8 mouse cellular contexts compared by ENCODE assay signal in the genomic region with DNA sequence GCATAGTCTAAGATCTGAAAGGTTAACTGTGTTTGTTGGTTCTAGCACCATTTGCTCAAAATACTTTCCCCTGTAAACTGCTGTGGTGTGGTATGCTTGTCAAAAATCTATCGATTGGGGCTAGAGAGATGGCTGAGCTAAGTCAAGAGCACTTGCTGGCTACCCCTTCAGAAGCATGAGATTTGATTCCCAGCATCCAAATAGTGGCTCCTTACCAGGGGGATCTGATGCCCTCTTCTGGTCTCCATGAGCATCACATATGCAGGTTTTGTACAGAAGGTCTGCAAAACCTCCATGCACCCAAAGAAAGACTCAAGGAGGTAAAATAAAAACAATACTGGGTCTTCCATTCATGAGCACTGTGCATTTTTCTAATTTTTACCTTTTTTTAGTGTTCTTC. TPM values are rescaled to one million over a fixed set of nuclear protein-coding genes. Genes with fewer than 3 reads are reported as not detected.
DNase-seq lines count a peak whose midpoint lies in the region; ATAC-seq and TF ChIP-seq lines count a peak whose summit lies in the region.
"Had no signal": no experiment of that assay in that cellular context is flagged by ENCODE, and none has a peak within 500 bp of the region (broad histone marks: within the 10 kb centered on the region; RNA-seq: fewer than 3 reads in every experiment).

No protein-coding gene starts in this region.

- 34% methylated on average over 1 of the region's 1 CpGs for WGBS in stomach, postnatal 0 days

- no peak overlapping the region for H3K4me2 ChIP-seq in stomach, postnatal 0 days (replicated peaks; ENCODE audit: low read depth)

- intact Hi-C loops in left cerebral cortex, postnatal 25 days (cut with DNase I) = loop anchor here (5.0 kb wide), 1 partner anchor 164 kb away; a partner anchor contains a TSS

- no peak overlapping the region for H3K4me3 ChIP-seq in MEL (ENCODE audit: control insufficient read depth in 1 of 2, insufficient read depth in 1 of 2, low read depth in 2 of 2, low read length in 2 of 2)
- H3K4me3 ChIP-seq in stomach, postnatal 0 days (ENCODE audit: low read depth, low read length) = no peak overlapping the region

- H3K9ac ChIP-seq in MEL (ENCODE audit: control insufficient read depth, low read depth, low read length, poor library complexity, severe bottlenecking) = no peak overlapping the region
- no peak overlapping the region for H3K9ac ChIP-seq in stomach, postnatal 0 days (ENCODE audit: low read length)

- no peak for TF ChIP-seq POLR2A in MEL (IDR thresholded peaks at IDR 0.05; ENCODE audit: control insufficient read depth in 1 of 2, insufficient read depth in 1 of 2, low read depth in 1 of 2, low read length in 2 of 2, poor library complexity in 1 of 2)

- peak; percentile 58 for TF ChIP-seq RAD21 in MEL (IDR thresholded peaks at IDR 0.05; ENCODE audit: low read depth, low read length)

- H3K9me3 ChIP-seq in MEL (replicated peaks; ENCODE audit: insufficient read depth, low read length) = no peaks in the 10 kb centered on the region
- no peaks in the 10 kb centered on the region for H3K9me3 ChIP-seq in stomach, postnatal 0 days (ENCODE audit: control insufficient read depth, low read length)
- H3K9me3 ChIP-seq: lung, embryonic 15.5 days had no signal

- H3K27ac ChIP-seq in MEL (ENCODE audit: control insufficient read depth, low read depth, low read length) = no peak overlapping the region
- no peak overlapping the region for H3K27ac ChIP-seq in stomach, postnatal 0 days (replicated peaks)

- H3K4me1 ChIP-seq in MEL (ENCODE audit: control insufficient read depth in 1 of 2, insufficient read depth in 2 of 2, low read length in 2 of 2) = peaks cover 3 to 12% of the 10 kb centered on the region in 2 experiments; a peak in 2 of 4 replicates
- no peaks in the 10 kb centered on the region for H3K4me1 ChIP-seq in stomach, postnatal 0 days (replicated peaks; ENCODE audit: control insufficient read depth, insufficient read depth)

- H3K27me3 ChIP-seq in MEL (ENCODE audit: control insufficient read depth in 1 of 2, insufficient read depth in 2 of 2, low read length in 2 of 2) = no peaks in the 10 kb centered on the region
- H3K27me3 ChIP-seq in stomach, postnatal 0 days (ENCODE audit: control insufficient read depth, insufficient read depth, low read length) = no peaks in the 10 kb centered on the region
- H3K27me3 ChIP-seq: lung, embryonic 15.5 days had no signal

- peaks cover 29% of the 10 kb centered on the region for H3K79me2 ChIP-seq in MEL (ENCODE audit: control insufficient read depth, insufficient read depth, low read length, poor library complexity)

- DNase-seq in left cerebral cortex, adult 11 months (ENCODE audit: low spot score) = peak; percentile 42
- no peak for DNase-seq in left cerebral cortex, adult 8-10 months (ENCODE audit: low spot score in 2 of 2)
- DNase-seq in MEL (ENCODE audit: low read depth, low spot score) = peak; percentile 88
- DNase-seq in brain, adult 2 months (ENCODE audit: low read depth, low spot score) = peak; percentile 85
- peak; percentile 60 for DNase-seq in fibroblast of lung, adult 2 months (ENCODE audit: low read depth)
- DNase-seq in left cerebral cortex, postnatal 25 days (ENCODE audit: low spot score in 2 of 2) = peak; percentile 32 to 65
- peak; percentile 45 for DNase-seq in stomach, postnatal 0 days (ENCODE audit: low spot score)

- no peak for TF ChIP-seq EP300 in MEL (IDR thresholded peaks at IDR 0.05; ENCODE audit: low read depth in 1 of 2, low read length in 2 of 2)
- TF ChIP-seq EP300 in stomach, postnatal 0 days (optimal IDR thresholded peaks at IDR 0.05) = no peak

- peaks cover 3 to 20% of the 10 kb centered on the region in 2 experiments; a peak in 3 of 4 replicates for H3K36me3 ChIP-seq in MEL (ENCODE audit: control insufficient read depth in 1 of 2, insufficient read depth in 2 of 2, low read length in 2 of 2)
- H3K36me3 ChIP-seq in stomach, postnatal 0 days (ENCODE audit: control insufficient read depth, insufficient read depth, low read length) = no peaks in the 10 kb centered on the region
- H3K36me3 ChIP-seq: lung, embryonic 15.5 days had no signal

- no peak for ATAC-seq in stomach, postnatal 0 days (ENCODE audit: low FRiP score, low TSS enrichment)

- peak; percentile 59 to 78 (median 76) for TF ChIP-seq CTCF in MEL (IDR thresholded peaks at IDR 0.05 in 2 of 3, conservative IDR thresholded peaks at IDR 0.05 in 1 of 3; ENCODE audit: control insufficient read depth in 1 of 3, insufficient read depth in 1 of 3, low read depth in 2 of 3, low read length in 3 of 3, poor library complexity in 1 of 3, severe bottlenecking in 1 of 3)
- TF ChIP-seq CTCF in stomach, postnatal 0 days (IDR thresholded peaks at IDR 0.05; ENCODE audit: low read depth) = peak; percentile 80

TF ChIP-seq in MEL, 35 proteins besides CTCF, POLR2A, EP300 and RAD21:
- peak; percentile 55; the same call in 1 of the 2 replicates for TF ChIP-seq SIN3A (IDR thresholded peaks at IDR 0.05; ENCODE audit: low read length)
- TF ChIP-seq GATA1 (IDR thresholded peaks at IDR 0.05; ENCODE audit: low read depth, low read length) = no peak
- no peak for TF ChIP-seq CHD2 (IDR thresholded peaks at IDR 0.05; ENCODE audit: low read length)
- no peak for TF ChIP-seq ELF1 (IDR thresholded peaks at IDR 0.05; ENCODE audit: low read depth, low read length)
- TF ChIP-seq NELFE (IDR thresholded peaks at IDR 0.05; ENCODE audit: low read depth, low read length) = no peak
- peak; percentile 52 for TF ChIP-seq ZC3H11A (IDR thresholded peaks at IDR 0.05; ENCODE audit: low read depth, low read length)
- 0 out of 2 replicates have a peak, but pooled peaks have one; percentile 35 for TF ChIP-seq MXI1 (IDR thresholded peaks at IDR 0.05; ENCODE audit: low read depth, low read length)
- TF ChIP-seq TAL1 (IDR thresholded peaks at IDR 0.05; ENCODE audit: low read length) = no peak
- peak; percentile 80 for TF ChIP-seq SMC3 (IDR thresholded peaks at IDR 0.05; ENCODE audit: low read depth, low read length)
- TF ChIP-seq USF1 (IDR thresholded peaks at IDR 0.05; ENCODE audit: low read depth, low read length) = 0 out of 2 replicates have a peak, but pooled peaks have one; percentile 18
TF ChIP-seq in MEL: peak in this region for 5.

RNA-seq across cellular contexts. Expression of a gene that starts 1.7 kb away (rescaled TPM):
- 10 to 100 TPM; 47.3 to 54.9 (median 51.6) TPM for total RNA-seq in left cerebral cortex, adult 8-10 months (2022)
- 34.2 and 43.6 TPM in 2 replicates for total RNA-seq in MEL (2012; rRNA removed)
- polyA plus RNA-seq in MEL (2012; ENCODE audit: insufficient read depth in 1 of 2, insufficient read length in 2 of 2, low read depth in 1 of 2, low replicate concordance in 2 of 2, missing spikeins in 1 of 2) = 10 to 100 TPM in 1 of 2 experiments, not detected in 1; 64.1 TPM
- total RNA-seq in left cerebral cortex, postnatal 25 days (2021) = 10 to 100 TPM; 48.9 to 52.9 TPM
- polyA plus RNA-seq in stomach, postnatal 0 days (2015; fragmentation: Nextera tagmentation; extraction: Ambion mirVana) = 59.6 and 60.4 TPM in 2 replicates

RNA-seq across cellular contexts. Expression of a gene that starts 38.7 kb away (rescaled TPM):
- 10 to 100 TPM; 23.0 to 33.5 (median 27.6) TPM for total RNA-seq in left cerebral cortex, adult 8-10 months (2022)
- total RNA-seq in MEL (2012; rRNA removed) = 42.3 and 51.8 TPM in 2 replicates
- 10 to 100 TPM in 1 of 2 experiments, not detected in 1; 72.0 TPM for polyA plus RNA-seq in MEL (2012; ENCODE audit: insufficient read depth in 1 of 2, insufficient read length in 2 of 2, low read depth in 1 of 2, low replicate concordance in 2 of 2, missing spikeins in 1 of 2)
- total RNA-seq in left cerebral cortex, postnatal 25 days (2021) = 10 to 100 TPM; 22.0 to 22.6 TPM
- polyA plus RNA-seq in stomach, postnatal 0 days (2015; fragmentation: Nextera tagmentation; extraction: Ambion mirVana) = 12.6 and 13.9 TPM in 2 replicates

RNA-seq across cellular contexts. Expression of a gene that starts 39.0 kb away (rescaled TPM):
- 1 to 10 TPM in 2 of 4 experiments, under 1 TPM in 2; 0.81 to 1.8 (median 1.0) TPM for total RNA-seq in left cerebral cortex, adult 8-10 months (2022)
- 0.36 and 0.58 TPM in 2 replicates for total RNA-seq in MEL (2012; rRNA removed)
- polyA plus RNA-seq in MEL (2012; ENCODE audit: insufficient read depth in 1 of 2, insufficient read length in 2 of 2, low read depth in 1 of 2, low replicate concordance in 2 of 2, missing spikeins in 1 of 2) = under 1 TPM in 1 of 2 experiments, not detected in 1; 0.33 TPM
- total RNA-seq in left cerebral cortex, postnatal 25 days (2021) = 1 to 10 TPM; 1.3 to 1.8 TPM
- 0.21 and 0.23 TPM in 2 replicates for polyA plus RNA-seq in stomach, postnatal 0 days (2015; fragmentation: Nextera tagmentation; extraction: Ambion mirVana)

RNA-seq across cellular contexts. Expression of a gene that starts 39.0 kb away (rescaled TPM):
- 10 to 100 TPM in 2 of 4 experiments, 1 to 10 TPM in 2; 7.4 to 18.7 (median 11.6) TPM for total RNA-seq in left cerebral cortex, adult 8-10 months (2022)
- total RNA-seq in MEL (2012; rRNA removed) = 217 and 236 TPM in 2 replicates
- 100 to 1,000 TPM in 1 of 2 experiments, not detected in 1; 164 TPM for polyA plus RNA-seq in MEL (2012; ENCODE audit: insufficient read depth in 1 of 2, insufficient read length in 2 of 2, low read depth in 1 of 2, low replicate concordance in 2 of 2, missing spikeins in 1 of 2)
- 1 to 10 TPM; 8.2 to 9.1 TPM for total RNA-seq in left cerebral cortex, postnatal 25 days (2021)
- 12.5 and 14.2 TPM in 2 replicates for polyA plus RNA-seq in stomach, postnatal 0 days (2015; fragmentation: Nextera tagmentation; extraction: Ambion mirVana)

Comparison
In these comparisons a context has a peak if more than half of its experiments do, and no peak if none do; other contexts are left out.
1. DNase-seq: peak in left cerebral cortex, adult 11 months (single experiment), MEL (single experiment), brain, adult 2 months (single experiment), fibroblast of lung, adult 2 months (single experiment), left cerebral cortex, postnatal 25 days (2 of 2) and stomach, postnatal 0 days (single experiment); none in left cerebral cortex, adult 8-10 months (0 of 2).